8 mouse cellular contexts compared by ENCODE assay signal in the genomic region with DNA sequence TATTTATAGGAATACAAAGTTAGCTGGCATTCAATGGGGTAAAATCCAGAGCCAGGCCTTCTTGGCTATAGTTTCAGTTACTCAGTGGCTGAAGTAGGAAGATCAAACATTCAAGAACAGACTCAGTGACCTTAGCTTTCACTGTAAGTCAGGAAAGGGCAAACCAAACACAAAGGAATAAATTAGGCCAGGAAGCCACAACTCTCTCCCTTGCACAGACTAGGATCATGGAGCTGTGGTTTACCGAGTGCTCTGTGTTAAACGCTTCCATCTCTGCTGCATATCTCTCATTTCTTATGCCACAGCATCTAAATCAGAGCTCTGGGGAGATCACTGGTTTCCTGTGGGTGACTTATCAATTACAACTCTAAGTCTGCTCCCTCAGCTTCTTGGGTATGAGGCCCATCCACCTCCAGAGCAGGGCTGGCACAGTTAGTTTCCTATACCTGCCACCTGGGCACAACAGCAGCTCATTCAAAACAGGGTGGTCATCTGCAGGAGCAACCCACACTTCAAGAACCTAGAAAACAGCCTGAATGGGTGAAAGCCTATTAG. TPM values are rescaled to one million over a fixed set of nuclear protein-coding genes. Genes with fewer than 3 reads are reported as not detected.
A peak's percentile ranks its signal among the peaks of the same experiment; 100 is the strongest.
DNase-seq lines count a peak whose midpoint lies in the region; ATAC-seq and TF ChIP-seq lines count a peak whose summit lies in the region.
"Had no signal": no experiment of that assay in that cellular context is flagged by ENCODE, and none has a peak within 500 bp of the region (broad histone marks: within the 10 kb centered on the region; RNA-seq: fewer than 3 reads in every experiment).

No protein-coding gene starts in this region.

- H3K36me3 ChIP-seq in limb, embryonic 12.5 days: no peaks in the 10 kb centered on the region
- H3K36me3 ChIP-seq in limb, embryonic 10.5 days: no peaks in the 10 kb centered on the region
- no peaks in the 10 kb centered on the region for H3K36me3 ChIP-seq in hindbrain, embryonic 15.5 days
- H3K36me3 ChIP-seq in myocyte (ENCODE audit: control insufficient read depth, insufficient read depth): no peaks in the 10 kb centered on the region

- TF ChIP-seq CTCF in embryonic fibroblast, embryonic 13.5 days (IDR thresholded peaks at IDR 0.05; ENCODE audit: borderline replicate concordance, insufficient read depth, low read length): no peak

- H3K27ac ChIP-seq in limb, embryonic 12.5 days: 0 out of 2 replicates have a peak overlapping the region, but pooled peaks have one; percentile 62
- H3K27ac ChIP-seq in limb, embryonic 10.5 days: no peak overlapping the region
- peak overlapping the region; percentile 77 for H3K27ac ChIP-seq in embryonic fibroblast, embryonic 13.5 days (ENCODE audit: insufficient read depth, low read length)
- peak overlapping the region; percentile 68 for H3K27ac ChIP-seq in hindbrain, embryonic 15.5 days (replicated peaks)
- H3K27ac ChIP-seq: macrophage had no signal

- no peaks in the 10 kb centered on the region for H3K27me3 ChIP-seq in limb, embryonic 12.5 days
- H3K27me3 ChIP-seq in limb, embryonic 10.5 days (ENCODE audit: low read depth, poor library complexity, severe bottlenecking): no peaks in the 10 kb centered on the region
- H3K27me3 ChIP-seq in hindbrain, embryonic 15.5 days: no peaks in the 10 kb centered on the region
- no peaks in the 10 kb centered on the region for H3K27me3 ChIP-seq in myocyte (ENCODE audit: control insufficient read depth, insufficient read depth, insufficient read length)

- no peak for TF ChIP-seq POLR2A in embryonic fibroblast, embryonic 13.5 days (IDR thresholded peaks at IDR 0.05; ENCODE audit: low read depth, low read length)
- no peak for TF ChIP-seq POLR2A in myocyte (IDR thresholded peaks at IDR 0.05; ENCODE audit: insufficient read length, low read depth)

- DNase-seq in limb, embryonic 10.5 days (ENCODE audit: low spot score): no peak
- DNase-seq in left cerebral cortex, adult 18-20 months (ENCODE audit: low spot score in 2 of 2): no peak

- no peak for ATAC-seq in limb, embryonic 12.5 days (ENCODE audit: insufficient number of reproducible peaks, insufficient read depth, low FRiP score, low TSS enrichment, low read depth)
- 0 out of 2 replicates have a peak, but pooled peaks have one; percentile 55 for ATAC-seq in hindbrain, embryonic 15.5 days (ENCODE audit: low FRiP score, low read depth)
- ATAC-seq in monocyte, adult 5-6 weeks (replicated peaks; ENCODE audit: insufficient number of reproducible peaks, low FRiP score, low TSS enrichment, poor library complexity, severe bottlenecking): no peak

- H3K9ac ChIP-seq in limb, embryonic 12.5 days (replicated peaks): no peak overlapping the region; the same call in 1 of the 2 replicates
- no peak overlapping the region for H3K9ac ChIP-seq in hindbrain, embryonic 15.5 days

- peaks cover 3% of the 10 kb centered on the region; the same call in 1 of the 2 replicates for H3K4me1 ChIP-seq in limb, embryonic 12.5 days (replicated peaks)
- peaks cover 18% of the 10 kb centered on the region for H3K4me1 ChIP-seq in limb, embryonic 10.5 days
- H3K4me1 ChIP-seq in embryonic fibroblast, embryonic 13.5 days (ENCODE audit: control insufficient read depth, insufficient read depth, low read length): peaks cover 13% of the 10 kb centered on the region
- peaks cover 9% of the 10 kb centered on the region for H3K4me1 ChIP-seq in hindbrain, embryonic 15.5 days (replicated peaks)

- H3ac ChIP-seq in myocyte (ENCODE audit: control insufficient read depth, insufficient read length): no peak overlapping the region

- no peaks in the 10 kb centered on the region for H3K9me3 ChIP-seq in limb, embryonic 12.5 days
- H3K9me3 ChIP-seq in limb, embryonic 10.5 days (replicated peaks): no peaks in the 10 kb centered on the region
- no peaks in the 10 kb centered on the region for H3K9me3 ChIP-seq in hindbrain, embryonic 15.5 days

- WGBS in limb, embryonic 12.5 days: 92% methylated on average over 2 of the region's 2 CpGs
- WGBS in limb, embryonic 10.5 days: 93% methylated on average over 2 of the region's 2 CpGs
- 77% methylated on average over 2 of the region's 2 CpGs for WGBS in hindbrain, embryonic 15.5 days

- H3K4me2 ChIP-seq in limb, embryonic 12.5 days: no peak overlapping the region
- no peak overlapping the region for H3K4me2 ChIP-seq in hindbrain, embryonic 15.5 days
- peak overlapping the region; percentile 37 for H3K4me2 ChIP-seq in myocyte (ENCODE audit: low read depth)

- no peak overlapping the region for H3K4me3 ChIP-seq in limb, embryonic 12.5 days (replicated peaks)
- no peak overlapping the region for H3K4me3 ChIP-seq in limb, embryonic 10.5 days
- no peak overlapping the region for H3K4me3 ChIP-seq in embryonic fibroblast, embryonic 13.5 days (ENCODE audit: insufficient read depth, low read length)
- no peak overlapping the region for H3K4me3 ChIP-seq in hindbrain, embryonic 15.5 days
- H3K4me3 ChIP-seq in myocyte: no peak overlapping the region

- peaks cover 69% of the 10 kb centered on the region for H3K79me2 ChIP-seq in myocyte (ENCODE audit: control insufficient read depth, insufficient read depth)

TF ChIP-seq in myocyte, 11 proteins besides CTCF, POLR2A, EP300 and RAD21:
- TF ChIP-seq USF1 (IDR thresholded peaks at IDR 0.05; ENCODE audit: low read depth): no peak
TF ChIP-seq in myocyte: peak in this region for 0.

RNA-seq across cellular contexts. Expression of gene Naif1, which starts 12.6 kb away (rescaled TPM):
- polyA plus RNA-seq in limb, embryonic 12.5 days (2016; fragmentation: Nextera tagmentation; extraction: Ambion mirVana): 5.1 and 5.6 TPM in 2 replicates
- 5.9 and 7.3 TPM in 2 replicates for polyA plus RNA-seq in limb, embryonic 10.5 days (2016; fragmentation: Nextera tagmentation; extraction: Ambion mirVana)
- polyA plus RNA-seq in embryonic fibroblast, embryonic 13.5 days (2011; ENCODE audit: insufficient read length, low read depth, missing spikeins): 3.5 and 3.8 TPM in 2 replicates
- polyA plus RNA-seq in hindbrain, embryonic 15.5 days (2015; fragmentation: Nextera tagmentation; extraction: Ambion mirVana): 4.8 and 5.8 TPM in 2 replicates
- 3.0 TPM for polyA plus RNA-seq in myocyte (2012; fragmentation: generic; extraction: Trizol)
- total RNA-seq in monocyte, adult 5-6 weeks (2017): 4.4 to 6.9 TPM (median 6.5 TPM) in 3 replicates
- 1 to 10 TPM; 3.7 to 4.6 TPM for total RNA-seq in left cerebral cortex, adult 18-20 months (2021)

RNA-seq across cellular contexts. Expression of gene Slc25a25, which starts 13.6 kb away (rescaled TPM):
- 26.0 and 28.3 TPM in 2 replicates for polyA plus RNA-seq in limb, embryonic 12.5 days (2016; fragmentation: Nextera tagmentation; extraction: Ambion mirVana)
- polyA plus RNA-seq in limb, embryonic 10.5 days (2016; fragmentation: Nextera tagmentation; extraction: Ambion mirVana): 30.8 and 33.0 TPM in 2 replicates
- polyA plus RNA-seq in embryonic fibroblast, embryonic 13.5 days (2011; ENCODE audit: insufficient read length, low read depth, missing spikeins): 10.7 and 16.6 TPM in 2 replicates
- 51.4 and 54.4 TPM in 2 replicates for polyA plus RNA-seq in hindbrain, embryonic 15.5 days (2015; fragmentation: Nextera tagmentation; extraction: Ambion mirVana)
- 9.5 TPM for polyA plus RNA-seq in myocyte (2012; fragmentation: generic; extraction: Trizol)
- total RNA-seq in monocyte, adult 5-6 weeks (2017): 27.4 to 47.7 TPM (median 28.0 TPM) in 3 replicates
- total RNA-seq in left cerebral cortex, adult 18-20 months (2021): 10 to 100 TPM; 67.5 to 72.1 TPM

RNA-seq across cellular contexts. Expression of gene Ptges2, which starts 42.0 kb away (rescaled TPM):
- polyA plus RNA-seq in limb, embryonic 12.5 days (2016; fragmentation: Nextera tagmentation; extraction: Ambion mirVana): 32.2 and 36.7 TPM in 2 replicates
- 32.7 and 37.0 TPM in 2 replicates for polyA plus RNA-seq in limb, embryonic 10.5 days (2016; fragmentation: Nextera tagmentation; extraction: Ambion mirVana)
- 14.3 and 18.0 TPM in 2 replicates for polyA plus RNA-seq in embryonic fibroblast, embryonic 13.5 days (2011; ENCODE audit: insufficient read length, low read depth, missing spikeins)
- polyA plus RNA-seq in hindbrain, embryonic 15.5 days (2015; fragmentation: Nextera tagmentation; extraction: Ambion mirVana): 51.0 and 57.4 TPM in 2 replicates
- polyA plus RNA-seq in myocyte (2012; fragmentation: generic; extraction: Trizol): 50.6 TPM
- 2.2 to 7.0 TPM (median 3.6 TPM) in 3 replicates for total RNA-seq in monocyte, adult 5-6 weeks (2017)
- 10 to 100 TPM; 49.5 to 51.2 TPM for total RNA-seq in left cerebral cortex, adult 18-20 months (2021)

RNA-seq across cellular contexts. Expression of gene Lcn2, which starts 49.6 kb away (rescaled TPM):
- 0.95 TPM in 1 of 2 replicates, not detected in the other for polyA plus RNA-seq in limb, embryonic 12.5 days (2016; fragmentation: Nextera tagmentation; extraction: Ambion mirVana)
- not detected in 2 replicates for polyA plus RNA-seq in limb, embryonic 10.5 days (2016; fragmentation: Nextera tagmentation; extraction: Ambion mirVana)
- polyA plus RNA-seq in embryonic fibroblast, embryonic 13.5 days (2011; ENCODE audit: insufficient read length, low read depth, missing spikeins): not detected in 2 replicates
- 0.73 and 1.2 TPM in 2 replicates for polyA plus RNA-seq in hindbrain, embryonic 15.5 days (2015; fragmentation: Nextera tagmentation; extraction: Ambion mirVana)
- 0.02 TPM for polyA plus RNA-seq in myocyte (2012; fragmentation: generic; extraction: Trizol)
- total RNA-seq in monocyte, adult 5-6 weeks (2017): 1.6 TPM in 1 of 3 replicates, not detected in the others
- total RNA-seq in left cerebral cortex, adult 18-20 months (2021): under 1 TPM; 0.77 to 0.84 TPM

RNA-seq across cellular contexts. Expression of gene 1110008P14Rik, which starts 56.0 kb away (rescaled TPM):
- 44.3 and 45.8 TPM in 2 replicates for polyA plus RNA-seq in limb, embryonic 12.5 days (2016; fragmentation: Nextera tagmentation; extraction: Ambion mirVana)
- polyA plus RNA-seq in limb, embryonic 10.5 days (2016; fragmentation: Nextera tagmentation; extraction: Ambion mirVana): 36.3 and 37.0 TPM in 2 replicates
- 28.8 and 30.3 TPM in 2 replicates for polyA plus RNA-seq in embryonic fibroblast, embryonic 13.5 days (2011; ENCODE audit: insufficient read length, low read depth, missing spikeins)
- 156 and 160 TPM in 2 replicates for polyA plus RNA-seq in hindbrain, embryonic 15.5 days (2015; fragmentation: Nextera tagmentation; extraction: Ambion mirVana)
- polyA plus RNA-seq in myocyte (2012; fragmentation: generic; extraction: Trizol): 153 TPM
- total RNA-seq in monocyte, adult 5-6 weeks (2017): 9.7 to 24.0 TPM (median 21.3 TPM) in 3 replicates
- total RNA-seq in left cerebral cortex, adult 18-20 months (2021): 100 to 1,000 TPM; 283 to 350 TPM
